Mouse (Mus musculus) stomach, embryonic 15.5 days (tissue): Measurements from ENCODE around the gene Acot8. TPM values are rescaled to one million over a fixed set of nuclear protein-coding genes. Genes with fewer than 3 reads are reported as not detected.

ENCODE experiments used
- ATAC-seq: fragments of 200-750 bp; cut with Nextera tagmentation; 2 replicates; pipeline ENCODE4 v1.8.0; 2017; ENCODE audit warnings: low read depth, moderate number of reproducible peaks, moderate TSS enrichment; ENCODE audit not compliant: insufficient read depth, low FRiP score
- H3K27ac ChIP-seq: fragments of 300-500 bp; sonication (generic); 2 replicates; pipeline ENCODE4 v1.5.1; 2015; ENCODE audit warnings: mild to moderate bottlenecking, inconsistent platforms
- H3K27me3 ChIP-seq: fragments of 300-500 bp; sonication (generic); replicated peaks from 2 replicates; pipeline ENCODE4 v1.6.1; 2015; ENCODE audit warnings: inconsistent platforms
- H3K36me3 ChIP-seq: fragments of 300-500 bp; sonication (generic); 2 replicates; pipeline ENCODE4 v1.6.1; 2015; ENCODE audit warnings: inconsistent platforms
- H3K4me1 ChIP-seq: fragments of 300-500 bp; sonication (generic); 2 replicates; pipeline ENCODE4 v1.6.1; 2015; ENCODE audit warnings: inconsistent platforms
- H3K4me2 ChIP-seq: fragments of 300-500 bp; sonication (generic); 2 replicates; pipeline ENCODE4 v1.6.1; 2015; ENCODE audit warnings: mild to moderate bottlenecking, inconsistent platforms
- H3K4me3 ChIP-seq: fragments of 300-500 bp; sonication (generic); replicated peaks from 2 replicates; pipeline ENCODE4 v1.5.1; 2015; ENCODE audit warnings: inconsistent platforms
- H3K9ac ChIP-seq: fragments of 300-500 bp; sonication (generic); 2 replicates; pipeline ENCODE4 v1.6.1; 2015; ENCODE audit warnings: inconsistent platforms
- H3K9me3 ChIP-seq: fragments of 300-500 bp; sonication (generic); 2 replicates; pipeline ENCODE4 v1.6.1; 2016; ENCODE audit warnings: inconsistent platforms
- WGBS: fragments of 180-500 bp; shearing (Covaris S2); methylation state at CpG from one replicate; pipeline ENCODE4 v1.1.7; 2015; 5-methylcytosine and 5-hydroxymethylcytosine counted together
- polyA plus RNA-seq: library from polyadenylated mRNA; unstranded; fragments of >200 nt; fragmentation: Nextera tagmentation; extraction: Ambion mirVana; gene quantifications from 2 replicates; pipeline ENCODE4 v1.2.1, GENCODE M21; 2015

The Acot8 gene
- polyA plus RNA-seq, 1 experiment from 2014 or later = 21.9 TPM

- Histone ChIP-seq H3K36me3 (peaks cover 66% of the 10 kb centered on the region), H3K27ac (no peak overlapping the region), H3K4me2 (no peak overlapping the region), H3K27me3 (no peaks in the 10 kb centered on the region), H3K9ac (no peak overlapping the region), H3K4me1 (no peaks in the 10 kb centered on the region), H3K9me3 (no peaks in the 10 kb centered on the region), H3K4me3 (no peak overlapping the region)
- WGBS = 84% methylated on average over 7 of the region's 7 CpGs
- ATAC-seq = no peak
Observed at GRCm38 (mm10) chr2:164762593-164762992, 42.1 kb downstream of the Acot8 start.

- H3K27ac ChIP-seq = no peak overlapping the region
- no peak for ATAC-seq
- no peak overlapping the region for H3K4me2 ChIP-seq
- peaks cover 71% of the 10 kb centered on the region for H3K36me3 ChIP-seq
- H3K4me3 ChIP-seq = no peak overlapping the region
- H3K27me3 ChIP-seq = no peaks in the 10 kb centered on the region
- WGBS = 92% methylated on average over 4 of the region's 4 CpGs
- no peaks in the 10 kb centered on the region for H3K4me1 ChIP-seq
- no peaks in the 10 kb centered on the region for H3K9me3 ChIP-seq
- no peak overlapping the region for H3K9ac ChIP-seq
Observed at GRCm38 (mm10) chr2:164761971-164762370, 42.7 kb downstream of the Acot8 start.

GRCm38 (mm10) chr2:164761502-164761901 lies 43.2 kb downstream of the Acot8 start:
- Histone ChIP-seq H3K9me3 (no peaks in the 10 kb centered on the region), H3K27ac (no peak overlapping the region), H3K4me1 (no peaks in the 10 kb centered on the region), H3K36me3 (peaks cover 76% of the 10 kb centered on the region), H3K4me3 (no peak overlapping the region), H3K27me3 (no peaks in the 10 kb centered on the region), H3K4me2 (no peak overlapping the region), H3K9ac (no peak overlapping the region)
- peak; percentile 90 for ATAC-seq
- WGBS = 91% methylated on average over 2 of the region's 2 CpGs

DNA sequence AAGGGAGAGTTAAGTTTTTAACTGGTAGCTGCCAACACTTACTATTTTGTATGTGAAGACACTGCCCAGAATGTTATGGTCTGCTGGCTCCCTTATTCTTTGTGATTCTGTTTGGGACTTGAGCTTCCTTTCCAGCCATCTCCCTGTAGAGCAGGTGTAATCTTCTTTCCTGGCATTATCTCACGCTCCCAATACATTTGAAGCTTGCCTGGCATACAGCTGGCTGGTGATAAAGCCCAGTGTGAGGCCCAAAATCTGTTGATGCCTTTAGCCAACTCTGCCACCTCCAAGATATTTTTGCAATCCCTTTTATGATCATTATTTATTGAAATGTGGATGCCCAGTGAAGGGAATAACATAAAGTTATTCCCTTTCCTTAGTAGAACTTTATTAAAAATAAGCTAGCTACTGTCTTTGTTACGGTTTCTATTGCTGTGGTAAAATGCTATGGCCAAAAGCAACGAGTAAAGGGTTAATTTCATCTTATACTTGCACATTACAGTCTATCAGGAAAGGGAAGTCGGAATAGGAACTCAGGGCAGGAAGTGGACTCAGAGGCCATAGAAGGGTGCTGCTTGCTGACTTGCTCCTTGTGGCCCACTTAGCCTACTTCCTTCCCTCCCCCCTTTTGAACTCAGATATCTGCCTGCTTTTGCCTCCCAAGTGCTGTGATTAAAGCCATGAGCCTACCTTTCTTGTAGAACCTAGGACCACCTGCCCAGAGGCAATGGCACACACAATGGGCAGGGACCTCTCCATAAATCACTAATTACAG lies 44.4 kb downstream of the Acot8 start:
- H3K27me3 ChIP-seq = no peaks in the 10 kb centered on the region
- no peak overlapping the region for H3K4me3 ChIP-seq
- peaks cover 78% of the 10 kb centered on the region for H3K36me3 ChIP-seq
- no peak overlapping the region for H3K4me2 ChIP-seq
- no peaks in the 10 kb centered on the region for H3K4me1 ChIP-seq
- H3K27ac ChIP-seq = no peak overlapping the region
- 69% methylated on average over 4 of the region's 4 CpGs for WGBS
- peak; percentile 63; the same call in 1 of the 2 replicates for ATAC-seq
- no peak overlapping the region for H3K9ac ChIP-seq
- H3K9me3 ChIP-seq = no peaks in the 10 kb centered on the region

- WGBS = 71% methylated on average over 1 of the region's 1 CpGs
- no peak overlapping the region for H3K4me2 ChIP-seq
- H3K36me3 ChIP-seq = peaks cover 82% of the 10 kb centered on the region
- peak; percentile 66; the same call in 1 of the 2 replicates for ATAC-seq
- no peaks in the 10 kb centered on the region for H3K4me1 ChIP-seq
- H3K27me3 ChIP-seq = no peaks in the 10 kb centered on the region
- H3K4me3 ChIP-seq = no peak overlapping the region
- H3K9me3 ChIP-seq = no peaks in the 10 kb centered on the region
- H3K9ac ChIP-seq = no peak overlapping the region
- H3K27ac ChIP-seq = no peak overlapping the region
Observed at GRCm38 (mm10) chr2:164758692-164759091, 46.0 kb downstream of the Acot8 start.

- no peak overlapping the region for H3K27ac ChIP-seq
- peaks cover 78% of the 10 kb centered on the region for H3K36me3 ChIP-seq
- no peak overlapping the region for H3K4me3 ChIP-seq
- no peaks in the 10 kb centered on the region for H3K27me3 ChIP-seq
- no peak for ATAC-seq
- H3K9me3 ChIP-seq = no peaks in the 10 kb centered on the region
- H3K9ac ChIP-seq = no peak overlapping the region
- 92% methylated on average over 11 of the region's 11 CpGs for WGBS
- no peaks in the 10 kb centered on the region for H3K4me1 ChIP-seq
- no peak overlapping the region for H3K4me2 ChIP-seq
Observed at GRCm38 (mm10) chr2:164757841-164758240, 46.8 kb downstream of the Acot8 start.

GRCm38 (mm10) chr2:164754800-164755199 lies 49.9 kb downstream of the Acot8 start:
- Histone ChIP-seq H3K27ac (no peak overlapping the region), H3K36me3 (peaks cover 78% of the 10 kb centered on the region), H3K9me3 (no peaks in the 10 kb centered on the region), H3K4me1 (no peaks in the 10 kb centered on the region), H3K4me2 (no peak overlapping the region), H3K4me3 (no peak overlapping the region), H3K27me3 (no peaks in the 10 kb centered on the region), H3K9ac (no peak overlapping the region)
- no peak for ATAC-seq
- 84% methylated on average over 2 of the region's 2 CpGs for WGBS

GRCm38 (mm10) chr2:164754105-164754504 lies 50.6 kb downstream of the Acot8 start:
- 76% methylated on average over 11 of the region's 11 CpGs for WGBS
- Histone ChIP-seq H3K27me3 (no peaks in the 10 kb centered on the region), H3K36me3 (peaks cover 75% of the 10 kb centered on the region), H3K9me3 (no peaks in the 10 kb centered on the region), H3K27ac (no peak overlapping the region), H3K9ac (no peak overlapping the region), H3K4me2 (no peak overlapping the region), H3K4me3 (no peak overlapping the region), H3K4me1 (no peaks in the 10 kb centered on the region)
- ATAC-seq = no peak

DNA sequence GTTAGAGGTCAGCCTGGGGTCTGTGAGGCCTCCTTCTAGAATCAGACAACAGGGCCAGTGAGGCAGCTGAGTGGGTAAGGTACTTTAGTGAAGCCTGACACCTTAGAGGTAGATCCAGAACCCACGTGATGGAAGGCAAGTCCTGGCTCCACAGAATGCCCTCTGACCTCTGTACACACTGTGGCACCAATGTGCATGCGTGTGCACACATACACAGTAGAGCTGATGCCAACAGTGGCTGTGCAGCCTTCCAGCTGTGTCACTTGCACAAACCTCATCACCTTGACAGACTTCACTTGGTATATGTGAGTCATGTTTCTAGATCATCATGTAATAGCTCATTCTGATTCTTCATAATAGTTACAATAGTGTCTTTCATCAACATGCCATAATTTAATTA lies 52.2 kb downstream of the Acot8 start:
- H3K9me3 ChIP-seq = no peaks in the 10 kb centered on the region
- no peak overlapping the region for H3K9ac ChIP-seq
- whole genome bisulfite sequencing = 86% methylated on average over 2 of the region's 2 CpGs
- H3K36me3 ChIP-seq = peaks cover 67% of the 10 kb centered on the region
- no peak overlapping the region for H3K27ac ChIP-seq
- H3K4me2 ChIP-seq = no peak overlapping the region
- H3K27me3 ChIP-seq = no peaks in the 10 kb centered on the region
- H3K4me3 ChIP-seq = no peak overlapping the region
- 0 out of 2 replicates have a peak, but pooled peaks cover 1% of the 10 kb centered on the region for H3K4me1 ChIP-seq
- no peak for ATAC-seq

- WGBS = 85% methylated on average over 6 of the region's 6 CpGs
- no peak overlapping the region for H3K4me2 ChIP-seq
- ATAC-seq = no peak
- 0 out of 2 replicates have a peak, but pooled peaks cover 35% of the 10 kb centered on the region for H3K36me3 ChIP-seq
- no peaks in the 10 kb centered on the region for H3K27me3 ChIP-seq
- no peak overlapping the region for H3K4me3 ChIP-seq
- no peaks in the 10 kb centered on the region for H3K9me3 ChIP-seq
- H3K4me1 ChIP-seq = peaks cover 16% of the 10 kb centered on the region
- H3K9ac ChIP-seq = no peak overlapping the region
- no peak overlapping the region for H3K27ac ChIP-seq
Observed at GRCm38 (mm10) chr2:164748991-164749390, 55.7 kb downstream of the Acot8 start.

GRCm38 (mm10) chr2:164748191-164748590 lies 56.5 kb downstream of the Acot8 start:
- H3K27me3 ChIP-seq = no peaks in the 10 kb centered on the region
- no peak overlapping the region for H3K27ac ChIP-seq
- 84% methylated on average over 4 of the region's 4 CpGs for WGBS
- no peaks in the 10 kb centered on the region for H3K9me3 ChIP-seq
- H3K4me1 ChIP-seq = peaks cover 16% of the 10 kb centered on the region
- no peak overlapping the region for H3K9ac ChIP-seq
- H3K4me2 ChIP-seq = no peak overlapping the region
- no peak for ATAC-seq
- H3K4me3 ChIP-seq = no peak overlapping the region
- 0 out of 2 replicates have a peak, but pooled peaks cover 33% of the 10 kb centered on the region for H3K36me3 ChIP-seq

GRCm38 (mm10) chr2:164746693-164747092 lies 58.0 kb downstream of the Acot8 start:
- no peaks in the 10 kb centered on the region for H3K9me3 ChIP-seq
- H3K27ac ChIP-seq = no peak overlapping the region
- 47% methylated on average over 8 of the region's 8 CpGs for WGBS
- H3K4me1 ChIP-seq = peaks cover 16% of the 10 kb centered on the region
- H3K9ac ChIP-seq = peak overlapping the region; percentile 92
- peak overlapping the region; percentile 92 for H3K4me2 ChIP-seq
- no peak for ATAC-seq
- H3K27me3 ChIP-seq = no peaks in the 10 kb centered on the region
- 0 out of 2 replicates have a peak, but pooled peaks cover 19% of the 10 kb centered on the region for H3K36me3 ChIP-seq
- H3K4me3 ChIP-seq = peak overlapping the region; percentile 96
